ENCODE assay signal across 8 mouse cellular contexts in genomic region chr8:94678582-94678981, GRCm38 (mm10). TPM values are rescaled to one million over a fixed set of nuclear protein-coding genes. Genes with fewer than 3 reads are reported as not detected.
DNase-seq lines count a peak whose midpoint lies in the region; ATAC-seq lines count a peak whose summit lies in the region.

No protein-coding gene starts in this region.

- no peaks in the 10 kb centered on the region for H3K9me3 ChIP-seq in forebrain, embryonic 13.5 days (replicated peaks)
- no peaks in the 10 kb centered on the region for H3K9me3 ChIP-seq in neural tube, embryonic 15.5 days (replicated peaks)

- H3K27me3 ChIP-seq in forebrain, embryonic 13.5 days = no peaks in the 10 kb centered on the region
- H3K27me3 ChIP-seq in neural tube, embryonic 15.5 days (replicated peaks) = no peaks in the 10 kb centered on the region

- peak; percentile 51; the same call in 1 of the 2 replicates for ATAC-seq in forebrain, embryonic 13.5 days
- no peak for ATAC-seq in neural tube, embryonic 15.5 days (ENCODE audit: low FRiP score)
- no peak for ATAC-seq in CD4-positive, CD25-positive, alpha-beta regulatory T cell, adult 4 months

- no peak overlapping the region for H3K4me2 ChIP-seq in forebrain, embryonic 13.5 days
- no peak overlapping the region for H3K4me2 ChIP-seq in neural tube, embryonic 15.5 days

- peak; percentile 65 for DNase-seq in left cerebral cortex, adult 11 months (ENCODE audit: low spot score)
- DNase-seq in left cerebral cortex, postnatal 36 days (ENCODE audit: low spot score in 2 of 2) = no peak
- peak; percentile 50 to 54 for DNase-seq in left cerebral cortex, postnatal 14 days (ENCODE audit: low spot score in 2 of 2)
- no peak for DNase-seq in liver
- DNase-seq in spleen, adult 12 weeks (ENCODE audit: low spot score) = no peak

- 36% methylated on average over 9 of the region's 9 CpGs for WGBS in forebrain, embryonic 13.5 days
- 41% methylated on average over 9 of the region's 9 CpGs for WGBS in neural tube, embryonic 15.5 days

- no peak overlapping the region; the same call in 1 of the 2 replicates for H3K9ac ChIP-seq in forebrain, embryonic 13.5 days
- H3K9ac ChIP-seq in neural tube, embryonic 15.5 days (replicated peaks) = no peak overlapping the region

- H3K36me3 ChIP-seq in forebrain, embryonic 13.5 days (ENCODE audit: poor library complexity, severe bottlenecking) = peaks cover 24% of the 10 kb centered on the region
- H3K36me3 ChIP-seq in neural tube, embryonic 15.5 days = peaks cover 14% of the 10 kb centered on the region

- peak overlapping the region; percentile 57 for H3K27ac ChIP-seq in forebrain, embryonic 13.5 days
- peak overlapping the region; percentile 58 for H3K27ac ChIP-seq in neural tube, embryonic 15.5 days (replicated peaks)

- intact Hi-C loops in left cerebral cortex, postnatal 36 days (cut with DNase I) = no loop called here
- intact Hi-C loops in left cerebral cortex, postnatal 14 days (cut with DNase I) = no loop called here

- H3K4me1 ChIP-seq in forebrain, embryonic 13.5 days = peaks cover 11% of the 10 kb centered on the region
- 0 out of 2 replicates have a peak, but pooled peaks cover 4% of the 10 kb centered on the region for H3K4me1 ChIP-seq in neural tube, embryonic 15.5 days

- H3K4me3 ChIP-seq in forebrain, embryonic 13.5 days = no peak overlapping the region
- no peak overlapping the region for H3K4me3 ChIP-seq in neural tube, embryonic 15.5 days (replicated peaks)

RNA-seq across cellular contexts. Expression of gene Arl2bp, which starts 12.2 kb away (rescaled TPM):
- 100 to 1,000 TPM; 153 to 159 TPM for total RNA-seq in left cerebral cortex, postnatal 36 days (2021)
- 254 and 265 TPM in 2 replicates for polyA plus RNA-seq in forebrain, embryonic 13.5 days (2015; fragmentation: Nextera tagmentation; extraction: Ambion mirVana)
- total RNA-seq in left cerebral cortex, postnatal 14 days (2021) = 100 to 1,000 TPM; 155 to 165 TPM
- 179 and 182 TPM in 2 replicates for polyA plus RNA-seq in neural tube, embryonic 15.5 days (2015; fragmentation: Nextera tagmentation; extraction: Ambion mirVana)
- polyA plus RNA-seq in CD4-positive, CD25-positive, alpha-beta regulatory T cell, adult 4 months (2017; shearing (Covaris generic)) = 10 to 100 TPM; 22.2 to 28.4 TPM

RNA-seq across cellular contexts. Expression of gene Pllp, which starts 17.5 kb away (rescaled TPM):
- 10 to 100 TPM; 29.0 to 58.2 TPM for total RNA-seq in left cerebral cortex, postnatal 36 days (2021)
- 0.55 and 0.63 TPM in 2 replicates for polyA plus RNA-seq in forebrain, embryonic 13.5 days (2015; fragmentation: Nextera tagmentation; extraction: Ambion mirVana)
- total RNA-seq in left cerebral cortex, postnatal 14 days (2021) = 10 to 100 TPM; 32.1 to 44.9 TPM
- 3.9 and 8.6 TPM in 2 replicates for polyA plus RNA-seq in neural tube, embryonic 15.5 days (2015; fragmentation: Nextera tagmentation; extraction: Ambion mirVana)
- polyA plus RNA-seq in CD4-positive, CD25-positive, alpha-beta regulatory T cell, adult 4 months (2017; shearing (Covaris generic)) = under 1 TPM in 1 of 2 experiments, not detected in 1; 0.47 TPM

Comparison
In these comparisons a context has a peak if more than half of its experiments do, and no peak if none do; other contexts are left out.
1. DNase-seq: peak in left cerebral cortex, adult 11 months (single experiment) and left cerebral cortex, postnatal 14 days (2 of 2); none in left cerebral cortex, postnatal 36 days (0 of 2), liver (single experiment) and spleen, adult 12 weeks (single experiment).